Mouse (Mus musculus) erythroblast, embryonic 14.5 days (primary cell): Measurements from ENCODE around the gene Trex1. TPM values are rescaled to one million over a fixed set of nuclear protein-coding genes. Genes with fewer than 3 reads are reported as not detected.

Source experiments
- H3K27me3 ChIP-seq: 2 replicates; pipeline ENCODE4 v1.6.1; 2012; ENCODE audit warnings: inconsistent platforms; ENCODE audit not compliant: control insufficient read depth
- H3K36me3 ChIP-seq: 2 replicates; pipeline ENCODE4 v1.6.1; 2012; ENCODE audit warnings: mild to moderate bottlenecking, inconsistent platforms; ENCODE audit not compliant: control insufficient read depth
- H3K4me1 ChIP-seq: 2 replicates; pipeline ENCODE4 v1.6.1; 2012; ENCODE audit warnings: inconsistent platforms; ENCODE audit not compliant: control insufficient read depth
- H3K4me3 ChIP-seq: replicated peaks from 2 replicates; pipeline ENCODE3; 2012; ENCODE audit warnings: moderate library complexity, mild to moderate bottlenecking, inconsistent platforms
- H3K9me3 ChIP-seq: 2 replicates; pipeline ENCODE4 v1.6.1; 2012; ENCODE audit warnings: low read length, inconsistent platforms, mixed read lengths; ENCODE audit not compliant: control insufficient read depth
- GATA1 ChIP-seq: IDR thresholded peaks from 2 replicates; pipeline ENCODE4 v1.6.1; 2012; ENCODE audit warnings: low read length, inconsistent platforms, mixed read lengths
- TAL1 ChIP-seq: IDR thresholded peaks from 3 replicates; pipeline ENCODE4 v1.6.1; 2012; ENCODE audit warnings: low read length, inconsistent platforms, mixed read lengths
- polyA plus RNA-seq: library from polyadenylated mRNA; stranded (reverse); fragments of >175 nt; gene quantifications from 2 replicates; pipeline ENCODE4 v1.2.3, GENCODE M21; 2012

Trex1 gene
- polyA plus RNA-seq, 1 experiment: 0.74 TPM

DNA sequence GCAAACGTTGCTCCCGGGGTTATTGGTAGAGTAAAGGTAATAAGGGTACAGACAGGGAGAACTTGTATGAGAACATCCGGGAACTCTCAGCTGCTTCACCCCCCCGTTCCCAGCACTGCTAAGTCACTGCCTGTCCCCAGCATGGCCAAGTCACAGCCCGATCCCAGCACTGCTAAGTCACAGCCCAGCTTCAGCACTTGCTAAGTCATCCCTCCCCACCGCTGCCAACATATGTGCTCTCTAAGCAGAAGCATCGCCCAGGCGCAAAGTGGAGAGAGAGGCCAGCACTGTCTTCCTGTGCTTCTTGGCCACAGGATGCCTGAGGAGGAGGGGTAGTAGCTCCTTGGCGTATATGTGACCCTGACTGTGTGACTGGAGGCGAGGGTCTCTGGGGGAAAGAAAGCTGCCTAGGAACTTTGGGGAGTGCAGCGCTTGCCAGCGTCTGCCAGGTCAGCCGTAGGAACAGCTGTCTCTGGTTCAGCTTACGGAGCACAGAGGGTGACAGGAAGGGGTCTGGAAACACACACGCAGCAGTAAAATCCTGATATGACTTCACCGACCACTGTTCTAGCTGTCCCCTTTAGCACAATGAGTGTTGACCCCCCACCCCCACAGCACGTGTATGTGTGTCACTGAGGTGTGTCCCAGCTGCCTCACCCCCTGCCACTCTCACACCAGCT lies 49.8 kb downstream of the Trex1 start:
- Histone ChIP-seq H3K9me3 (no peaks in the 10 kb centered on the region), H3K4me3 (no peak overlapping the region), H3K36me3 (no peaks in the 10 kb centered on the region), H3K4me1 (peaks cover 23% of the 10 kb centered on the region), H3K27me3 (no peaks in the 10 kb centered on the region)
- TF ChIP-seq TAL1 (no peak), GATA1 (no peak)

DNA sequence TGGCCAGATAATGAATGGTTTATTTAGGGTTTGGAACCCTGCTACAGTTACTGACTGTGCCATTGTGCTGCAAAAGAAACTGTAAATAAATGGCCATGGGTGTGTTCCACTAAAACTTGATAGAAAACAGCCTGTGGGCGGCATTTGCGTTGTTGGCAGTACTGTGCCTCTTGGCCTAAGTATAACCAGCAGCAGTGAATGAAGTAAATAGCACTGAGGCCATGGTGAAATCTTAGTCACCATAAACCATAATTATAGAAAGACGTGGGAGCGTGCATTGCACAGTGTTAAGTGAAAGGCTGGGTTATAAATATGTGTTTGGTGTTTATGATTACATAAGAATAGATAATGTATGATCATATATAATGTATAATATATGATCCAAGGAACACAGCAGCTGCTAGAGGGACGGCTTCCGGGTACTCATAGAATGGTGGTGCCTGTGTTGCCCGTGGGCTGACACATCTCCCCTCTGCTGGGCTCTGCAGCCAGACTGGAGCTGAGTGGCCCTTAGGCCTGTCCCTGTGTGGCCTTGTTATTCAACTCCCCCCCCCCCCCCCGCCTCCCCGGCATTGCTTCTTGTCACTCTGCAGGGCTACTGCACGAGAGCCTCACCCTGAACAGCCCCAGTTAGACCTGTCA lies 50.4 kb downstream of the Trex1 start:
- Histone ChIP-seq H3K27me3 (no peaks in the 10 kb centered on the region), H3K36me3 (no peaks in the 10 kb centered on the region), H3K9me3 (no peaks in the 10 kb centered on the region), H3K4me1 (peaks cover 20% of the 10 kb centered on the region), H3K4me3 (no peak overlapping the region)
- no peak for TF ChIP-seq GATA1

DNA sequence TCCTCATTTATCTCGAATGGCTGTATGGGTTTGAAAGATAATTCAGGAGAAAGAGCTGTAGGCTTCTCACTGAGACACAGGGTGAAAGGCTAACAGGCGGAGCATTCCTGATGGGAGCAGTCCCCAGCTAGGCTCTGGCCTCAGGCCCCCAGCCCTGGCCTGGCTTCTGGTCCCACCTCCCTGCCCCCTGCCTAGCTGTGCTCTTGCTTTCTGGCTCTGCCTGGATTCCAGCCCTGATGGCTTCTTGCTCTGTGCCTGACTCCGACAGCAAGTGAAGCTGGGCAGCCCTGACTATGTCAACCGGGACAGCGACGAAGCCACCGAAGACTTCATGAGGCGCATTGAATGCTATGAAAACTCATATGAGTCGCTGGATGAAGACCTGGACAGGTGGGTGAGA lies 51.5 kb downstream of the Trex1 start:
- Histone ChIP-seq H3K36me3 (no peaks in the 10 kb centered on the region), H3K4me3 (no peak overlapping the region)
- TF ChIP-seq TAL1 (no peak), GATA1 (no peak)

More for the DNA sequence above, 51.5 kb downstream of the Trex1 start:
- Histone ChIP-seq H3K9me3 (no peaks in the 10 kb centered on the region), H3K4me1 (peaks cover 15% of the 10 kb centered on the region), H3K27me3 (no peaks in the 10 kb centered on the region)

Other genes starting within 250 kb of the Trex1 start
- 0.01 TPM in 2 replicates for gene Celsr3, start 233.4 kb downstream of the Trex1 start, polyA plus RNA-seq
- gene Slc26a6, start 206.5 kb downstream of the Trex1 start, polyA plus RNA-seq: 0.15 and 0.26 TPM in 2 replicates
- gene Tmem89, start 145.1 kb downstream of the Trex1 start, polyA plus RNA-seq: not detected in 2 replicates
- gene Uqcrc1, start 123.1 kb downstream of the Trex1 start, polyA plus RNA-seq: 51.8 and 56.5 TPM in 2 replicates
- gene Col7a1, start 106.1 kb downstream of the Trex1 start, polyA plus RNA-seq: 0.02 and 0.05 TPM in 2 replicates
- gene Ucn2, start 73.7 kb downstream of the Trex1 start, polyA plus RNA-seq: not detected in 2 replicates
- 0.04 and 0.05 TPM in 2 replicates for gene Pfkfb4, start 68.0 kb downstream of the Trex1 start, polyA plus RNA-seq
- 2.0 and 2.6 TPM in 2 replicates for gene Shisa5, start 21.2 kb downstream of the Trex1 start, polyA plus RNA-seq
- 0.22 and 0.27 TPM in 2 replicates for gene Atrip, start 14.4 kb upstream of the Trex1 start, polyA plus RNA-seq
- gene Ccdc51, start 22.8 kb upstream of the Trex1 start, polyA plus RNA-seq: 0.84 and 0.85 TPM in 2 replicates
- 68.0 and 97.9 TPM in 2 replicates for gene Tma7, start 22.9 kb upstream of the Trex1 start, polyA plus RNA-seq
- under 0.01 and 0.07 TPM in 2 replicates for gene Plxnb1, start 35.7 kb upstream of the Trex1 start, polyA plus RNA-seq
- not detected in 2 replicates for gene Fbxw21, start 102.3 kb upstream of the Trex1 start, polyA plus RNA-seq
- not detected in 2 replicates for gene Fbxw13, start 136.2 kb upstream of the Trex1 start, polyA plus RNA-seq
- not detected in 2 replicates for gene Fbxw20, start 175.0 kb upstream of the Trex1 start, polyA plus RNA-seq
- not detected in 2 replicates for gene Fbxw14, start 227.9 kb upstream of the Trex1 start, polyA plus RNA-seq